Mouse (Mus musculus) heart, embryonic 12.5 days (tissue): ENCODE data around the gene Ung. TPM values are rescaled to one million over a fixed set of nuclear protein-coding genes. Genes with fewer than 3 reads are reported as not detected.

ENCODE experiments used
- polyA plus RNA-seq: library from polyadenylated mRNA; unstranded; fragments of >200 nt; fragmentation: Nextera tagmentation; extraction: Ambion mirVana; gene quantifications from 2 replicates; pipeline ENCODE4 v1.2.1, GENCODE M21; 2016

Ung gene
- polyA plus RNA-seq, 1 experiment from 2014 or later, result 60.6 TPM

Other genes starting within 250 kb of the Ung start
- gene Coro1c, start 221.6 kb upstream of the Ung start, polyA plus RNA-seq, result 137 and 141 TPM in 2 replicates
- 19.0 and 21.4 TPM in 2 replicates for gene Ssh1, start 136.5 kb upstream of the Ung start, polyA plus RNA-seq
- not detected in 2 replicates for gene Dao, start 126.7 kb upstream of the Ung start, polyA plus RNA-seq
- 9.0 and 10.5 TPM in 2 replicates for gene Usp30, start 64.9 kb upstream of the Ung start, polyA plus RNA-seq
- 0.06 and 0.15 TPM in 2 replicates for gene Svop, start 38.8 kb upstream of the Ung start, polyA plus RNA-seq
- 8.7 and 11.0 TPM in 2 replicates for gene Alkbh2, start 2.2 kb upstream of the Ung start, polyA plus RNA-seq
- 16.1 and 16.9 TPM in 2 replicates for gene Acacb, start 16.1 kb downstream of the Ung start, polyA plus RNA-seq
- gene Foxn4, start 143.4 kb downstream of the Ung start, polyA plus RNA-seq, result not detected in 2 replicates
- 0.64 and 0.68 TPM in 2 replicates for gene Myo1h, start 158.8 kb downstream of the Ung start, polyA plus RNA-seq